Mouse (Mus musculus): ENCODE data around the gene 0610012G03Rik. TPM values are rescaled to one million over a fixed set of nuclear protein-coding genes. Genes with fewer than 3 reads are reported as not detected.
A peak's percentile ranks its signal among the peaks of the same experiment; 100 is the strongest.

0610012G03Rik gene
- polyA plus RNA-seq, 1 experiment = 15.6 TPM

DNA sequence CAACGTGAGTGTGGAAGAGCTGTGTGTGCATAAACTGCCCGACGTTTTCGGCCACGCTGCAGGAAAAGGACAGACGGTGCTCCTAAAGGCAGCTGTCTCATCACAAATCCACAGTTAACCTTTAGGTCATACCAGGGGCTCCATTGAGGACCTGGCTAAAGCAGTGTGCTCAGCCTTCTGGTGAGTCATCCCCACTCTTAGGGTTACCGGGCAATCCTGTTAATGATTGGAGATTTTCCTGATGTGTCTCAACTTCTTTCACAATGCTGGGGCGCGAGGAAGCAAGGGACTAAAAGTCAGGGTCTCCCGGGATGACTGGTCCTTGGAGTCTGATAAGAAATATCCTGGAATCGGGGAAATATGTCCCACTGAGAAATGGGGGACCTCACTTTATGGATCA, 30.5 kb downstream of the 0610012G03Rik start:
- TF ChIP-seq EP300 (IDR thresholded peaks at IDR 0.05; ENCODE audit: insufficient read depth, low read depth, low read length) = no peak
- no peak for TF ChIP-seq CTCF (IDR thresholded peaks at IDR 0.05; ENCODE audit: low read depth, low read length)
- H3K4me1 ChIP-seq (ENCODE audit: control insufficient read depth, insufficient read depth, low read length) = no peaks in the 10 kb centered on the region
- H3K27me3 ChIP-seq (ENCODE audit: control insufficient read depth, insufficient read depth, low read length, poor library complexity, severe bottlenecking) = no peaks in the 10 kb centered on the region
- no peaks in the 10 kb centered on the region for H3K36me3 ChIP-seq (ENCODE audit: control insufficient read depth, insufficient read depth, low read length, poor library complexity, severe bottlenecking)
- H3K4me3 ChIP-seq (ENCODE audit: low read depth, low read length) = no peak overlapping the region
- H3K9me3 ChIP-seq (replicated peaks; ENCODE audit: control insufficient read depth, insufficient read depth, low read length, poor library complexity, severe bottlenecking) = no peaks in the 10 kb centered on the region
- H3K27ac ChIP-seq (ENCODE audit: insufficient read depth, low read length) = no peak overlapping the region
- no peak overlapping the region for H3K9ac ChIP-seq (ENCODE audit: low read depth, poor library complexity, severe bottlenecking)

GRCm38 (mm10) chr16:31910281-31910847, 37.9 kb downstream of the 0610012G03Rik start:
- Histone ChIP-seq H3K27ac (ENCODE audit: insufficient read depth, low read length) (no peak overlapping the region), H3K4me3 (ENCODE audit: low read depth, low read length) (no peak overlapping the region), H3K4me1 (ENCODE audit: control insufficient read depth, insufficient read depth, low read length) (no peaks in the 10 kb centered on the region), H3K9ac (ENCODE audit: low read depth, poor library complexity, severe bottlenecking) (no peak overlapping the region), H3K9me3 (replicated peaks; ENCODE audit: control insufficient read depth, insufficient read depth, low read length, poor library complexity, severe bottlenecking) (no peaks in the 10 kb centered on the region), H3K27me3 (ENCODE audit: control insufficient read depth, insufficient read depth, low read length, poor library complexity, severe bottlenecking) (no peaks in the 10 kb centered on the region), H3K36me3 (ENCODE audit: control insufficient read depth, insufficient read depth, low read length, poor library complexity, severe bottlenecking) (no peaks in the 10 kb centered on the region)
- TF ChIP-seq EP300 (IDR thresholded peaks at IDR 0.05; ENCODE audit: insufficient read depth, low read depth, low read length) = no peak
- no peak for TF ChIP-seq CTCF (IDR thresholded peaks at IDR 0.05; ENCODE audit: low read depth, low read length)
- no peak for TF ChIP-seq POLR2A (IDR thresholded peaks at IDR 0.05; ENCODE audit: insufficient read depth, low read length)

- Histone ChIP-seq H3K4me3 (ENCODE audit: low read depth, low read length) (no peak overlapping the region), H3K4me1 (ENCODE audit: control insufficient read depth, insufficient read depth, low read length) (no peaks in the 10 kb centered on the region), H3K9me3 (replicated peaks; ENCODE audit: control insufficient read depth, insufficient read depth, low read length, poor library complexity, severe bottlenecking) (no peaks in the 10 kb centered on the region), H3K9ac (ENCODE audit: low read depth, poor library complexity, severe bottlenecking) (no peak overlapping the region), H3K36me3 (ENCODE audit: control insufficient read depth, insufficient read depth, low read length, poor library complexity, severe bottlenecking) (no peaks in the 10 kb centered on the region), H3K27me3 (ENCODE audit: control insufficient read depth, insufficient read depth, low read length, poor library complexity, severe bottlenecking) (no peaks in the 10 kb centered on the region), H3K27ac (ENCODE audit: insufficient read depth, low read length) (no peak overlapping the region)
- TF ChIP-seq CTCF (IDR thresholded peaks at IDR 0.05; ENCODE audit: low read depth, low read length) = no peak
- no peak for TF ChIP-seq EP300 (IDR thresholded peaks at IDR 0.05; ENCODE audit: insufficient read depth, low read depth, low read length)
- no peak for TF ChIP-seq POLR2A (IDR thresholded peaks at IDR 0.05; ENCODE audit: insufficient read depth, low read length)
Measured at GRCm38 (mm10) chr16:31908959-31909358, 39.3 kb downstream of the 0610012G03Rik start.

GRCm38 (mm10) chr16:31906896-31907295, 41.4 kb downstream of the 0610012G03Rik start:
- Histone ChIP-seq H3K9ac (ENCODE audit: low read depth, poor library complexity, severe bottlenecking) (no peak overlapping the region), H3K27me3 (ENCODE audit: control insufficient read depth, insufficient read depth, low read length, poor library complexity, severe bottlenecking) (no peaks in the 10 kb centered on the region), H3K4me3 (ENCODE audit: low read depth, low read length) (0 out of 2 replicates have a peak overlapping the region, but pooled peaks have one; percentile 31), H3K27ac (ENCODE audit: insufficient read depth, low read length) (no peak overlapping the region), H3K4me1 (ENCODE audit: control insufficient read depth, insufficient read depth, low read length) (no peaks in the 10 kb centered on the region), H3K36me3 (ENCODE audit: control insufficient read depth, insufficient read depth, low read length, poor library complexity, severe bottlenecking) (no peaks in the 10 kb centered on the region), H3K9me3 (replicated peaks; ENCODE audit: control insufficient read depth, insufficient read depth, low read length, poor library complexity, severe bottlenecking) (no peaks in the 10 kb centered on the region)
- TF ChIP-seq POLR2A (IDR thresholded peaks at IDR 0.05; ENCODE audit: insufficient read depth, low read length) (no peak), EP300 (IDR thresholded peaks at IDR 0.05; ENCODE audit: insufficient read depth, low read depth, low read length) (no peak), CTCF (IDR thresholded peaks at IDR 0.05; ENCODE audit: low read depth, low read length) (no peak)

GRCm38 (mm10) chr16:31905891-31906825, 42.1 kb downstream of the 0610012G03Rik start:
- H3K4me1 ChIP-seq (ENCODE audit: control insufficient read depth, insufficient read depth, low read length) = no peaks in the 10 kb centered on the region
- H3K36me3 ChIP-seq (ENCODE audit: control insufficient read depth, insufficient read depth, low read length, poor library complexity, severe bottlenecking) = no peaks in the 10 kb centered on the region
- H3K27ac ChIP-seq (ENCODE audit: insufficient read depth, low read length) = no peak overlapping the region
- H3K9ac ChIP-seq (ENCODE audit: low read depth, poor library complexity, severe bottlenecking) = no peak overlapping the region
- H3K27me3 ChIP-seq (ENCODE audit: control insufficient read depth, insufficient read depth, low read length, poor library complexity, severe bottlenecking) = no peaks in the 10 kb centered on the region
- no peak overlapping the region for H3K4me3 ChIP-seq (ENCODE audit: low read depth, low read length)
- TF ChIP-seq EP300 (IDR thresholded peaks at IDR 0.05; ENCODE audit: insufficient read depth, low read depth, low read length) (no peak), POLR2A (IDR thresholded peaks at IDR 0.05; ENCODE audit: insufficient read depth, low read length) (no peak), CTCF (IDR thresholded peaks at IDR 0.05; ENCODE audit: low read depth, low read length) (no peak)
- no peaks in the 10 kb centered on the region for H3K9me3 ChIP-seq (replicated peaks; ENCODE audit: control insufficient read depth, insufficient read depth, low read length, poor library complexity, severe bottlenecking)

DNA sequence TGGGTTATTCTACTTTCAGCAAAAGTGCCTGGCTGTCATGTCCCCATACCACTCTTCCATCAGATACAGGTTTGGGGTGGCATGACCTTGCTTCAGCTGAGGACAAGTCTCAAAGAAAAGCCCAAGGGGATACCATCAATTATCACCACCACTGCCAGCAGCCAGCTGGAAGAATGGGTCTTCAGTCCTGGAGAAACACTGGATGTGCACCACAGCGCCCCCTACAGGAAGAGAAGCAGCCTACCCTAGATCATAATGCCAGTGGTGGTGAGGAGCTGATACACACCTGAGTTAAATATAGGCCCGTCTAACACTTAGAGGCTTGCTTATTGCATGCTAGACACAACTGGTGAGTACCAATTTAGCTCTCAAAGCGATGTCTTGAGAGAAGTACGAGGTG, 43.0 kb downstream of the 0610012G03Rik start:
- no peaks in the 10 kb centered on the region for H3K4me1 ChIP-seq (ENCODE audit: control insufficient read depth, insufficient read depth, low read length)
- H3K36me3 ChIP-seq (ENCODE audit: control insufficient read depth, insufficient read depth, low read length, poor library complexity, severe bottlenecking) = no peaks in the 10 kb centered on the region
- TF ChIP-seq CTCF (IDR thresholded peaks at IDR 0.05; ENCODE audit: low read depth, low read length) (peak; percentile 81), POLR2A (IDR thresholded peaks at IDR 0.05; ENCODE audit: insufficient read depth, low read length) (no peak)
- no peaks in the 10 kb centered on the region for H3K9me3 ChIP-seq (replicated peaks; ENCODE audit: control insufficient read depth, insufficient read depth, low read length, poor library complexity, severe bottlenecking)
- no peak overlapping the region for H3K27ac ChIP-seq (ENCODE audit: insufficient read depth, low read length)
- no peaks in the 10 kb centered on the region for H3K27me3 ChIP-seq (ENCODE audit: control insufficient read depth, insufficient read depth, low read length, poor library complexity, severe bottlenecking)
- H3K4me3 ChIP-seq (ENCODE audit: low read depth, low read length) = no peak overlapping the region
- no peak overlapping the region for H3K9ac ChIP-seq (ENCODE audit: low read depth, poor library complexity, severe bottlenecking)

Measured in ES-Bruce4 (cell line).